Mouse (Mus musculus): ENCODE data around the gene Crip1.

- TF ChIP-seq GATA1 (IDR thresholded peaks at IDR 0.05; ENCODE audit: borderline replicate concordance, low read length) (no peak), CTCF (IDR thresholded peaks at IDR 0.05; ENCODE audit: low read depth, low read length) (no peak)
Observed at GRCm38 (mm10) chr12:113193423-113193822, 47.3 kb downstream of the Crip1 start.
